8 mouse cellular contexts compared by ENCODE assay signal in the genomic region with DNA sequence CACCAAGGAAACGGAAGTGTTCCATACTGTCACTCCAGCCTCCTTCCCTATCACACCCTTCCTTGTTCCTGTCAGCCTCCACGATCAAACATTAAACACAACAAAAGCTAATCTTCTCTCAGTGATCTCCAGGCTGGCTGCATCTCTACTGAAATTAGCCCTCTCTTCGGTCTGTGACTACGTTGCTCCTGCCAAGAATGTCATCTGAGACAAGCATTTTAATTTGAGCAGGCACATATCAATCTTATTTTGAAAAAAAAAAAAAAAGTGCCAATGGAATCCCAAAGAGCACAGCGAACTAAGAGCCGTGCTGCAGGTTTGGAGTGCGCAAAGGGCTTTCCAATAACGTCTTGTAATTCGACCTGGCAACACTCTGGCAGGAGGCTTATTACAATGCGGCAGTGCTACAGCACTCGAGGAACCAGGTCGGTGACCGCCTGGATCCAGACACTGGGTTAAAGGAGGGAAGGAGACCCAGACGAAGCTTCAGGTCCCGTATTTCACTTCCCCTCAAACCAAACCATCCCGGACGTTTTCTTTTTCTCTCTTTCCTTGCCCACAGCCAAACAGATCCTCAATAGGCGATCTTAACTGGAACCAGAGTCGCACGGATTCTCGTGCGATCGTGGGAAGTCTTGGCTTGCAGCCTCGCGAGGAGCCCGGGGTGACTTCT. TPM values are rescaled to one million over a fixed set of nuclear protein-coding genes. Genes with fewer than 3 reads are reported as not detected.
DNase-seq lines count a peak whose midpoint lies in the region; ATAC-seq lines count a peak whose summit lies in the region.

No protein-coding gene starts in this region.

- peaks cover 10% of the 10 kb centered on the region; the same call in 1 of the 2 replicates for H3K36me3 ChIP-seq in heart, embryonic 11.5 days (ENCODE audit: control insufficient read depth, insufficient read depth, low read length)

- no peaks in the 10 kb centered on the region for H3K27me3 ChIP-seq in heart, embryonic 11.5 days (ENCODE audit: control insufficient read depth, insufficient read depth, low read length)

- DNase-seq in heart, postnatal 25 days (ENCODE audit: low spot score): no peak
- peak; percentile 41 for DNase-seq in Muller cell, postnatal 12 days (ENCODE audit: inconsistent ontology term)
- DNase-seq in forelimb bud, embryonic 11.5 days (ENCODE audit: low read depth, low spot score): peak; percentile 56
- peak; percentile 43 to 70 for DNase-seq in kidney, postnatal 25 days
- DNase-seq in thymus, postnatal 4 days: no peak
- no peak for DNase-seq in urinary bladder, postnatal 25 days (ENCODE audit: low spot score)

- peak overlapping the region; percentile 93 for H3K4me3 ChIP-seq in heart, embryonic 11.5 days (ENCODE audit: low read depth, low read length)

- no peak for ATAC-seq in heart, embryonic 11.5 days (replicated peaks; ENCODE audit: insufficient number of reproducible peaks, low FRiP score, low TSS enrichment)
- ATAC-seq in megakaryocyte-erythroid progenitor cell, adult 5-6 weeks (replicated peaks; ENCODE audit: low FRiP score, low TSS enrichment, poor library complexity, severe bottlenecking): peak; percentile 11

- intact Hi-C loops in heart, postnatal 25 days (cut with DNase I): loop anchor here (5.0 to 10.0 kb wide), 6 partner anchors 43 to 545 kb away; partner anchors contain the start of genes Cks2 and Nxnl2

- peaks cover 5% of the 10 kb centered on the region; the same call in 1 of the 2 replicates for H3K4me1 ChIP-seq in heart, embryonic 11.5 days (ENCODE audit: control insufficient read depth, insufficient read depth, low read length)

- H3K27ac ChIP-seq in heart, embryonic 11.5 days (ENCODE audit: low read depth, low read length): 0 out of 2 replicates have a peak overlapping the region, but pooled peaks have one; percentile 6

- 9% methylated on average over 26 of the region's 26 CpGs for WGBS in heart, embryonic 11.5 days (ENCODE audit: insufficient replicate concordance)

- H3K9me3 ChIP-seq in heart, embryonic 11.5 days (replicated peaks; ENCODE audit: control insufficient read depth, low read length): no peaks in the 10 kb centered on the region

- H3K4me2 ChIP-seq in heart, embryonic 11.5 days: peak overlapping the region; percentile 99

- H3K9ac ChIP-seq in heart, embryonic 11.5 days (ENCODE audit: low read depth, low read length): peak overlapping the region; percentile 93

RNA-seq across cellular contexts. Expression of gene Spin1, which starts 1.0 kb away (rescaled TPM):
- polyA plus RNA-seq in heart, embryonic 11.5 days (2014; fragmentation: Nextera tagmentation; extraction: Ambion mirVana): 56.7 and 64.9 TPM in 2 replicates
- 10 to 100 TPM; 30.0 to 33.4 TPM for total RNA-seq in heart, postnatal 25 days (2021)
- total RNA-seq in megakaryocyte-erythroid progenitor cell, adult 5-6 weeks (2014; fragmentation: Nextera tagmentation): 12.6 and 16.1 TPM in 2 replicates
- 14.5 and 24.0 TPM in 2 replicates for total RNA-seq in megakaryocyte-erythroid progenitor cell, adult 5-6 weeks (2017)

Comparison
In these comparisons a context has a peak if more than half of its experiments do, and no peak if none do; other contexts are left out.
1. DNase-seq: peak in Muller cell, postnatal 12 days (single experiment), forelimb bud, embryonic 11.5 days (single experiment) and kidney, postnatal 25 days (2 of 2); none in heart, postnatal 25 days (single experiment), thymus, postnatal 4 days (single experiment) and urinary bladder, postnatal 25 days (single experiment).